Mouse (Mus musculus) liver, embryonic 14.5 days (tissue): Measurements from ENCODE around the gene Galntl5. TPM values are rescaled to one million over a fixed set of nuclear protein-coding genes. Genes with fewer than 3 reads are reported as not detected.

Source experiments
- ATAC-seq: fragments of 200-750 bp; cut with Nextera tagmentation; 2 replicates; pipeline ENCODE4 v1.8.0; 2017; ENCODE audit warnings: moderate number of reproducible peaks, mild to moderate bottlenecking, moderate library complexity; ENCODE audit not compliant: insufficient read depth
- DNase-seq, 3 experiments: peaks; one replicate each; pipeline ENCODE4 v3.0.0-alpha.2; 2012 to 2013; ENCODE audit warnings: low read depth in 3 of 3, low spot score in 3 of 3
- H3K27ac ChIP-seq: fragments of 300-500 bp; sonication (generic); 2 replicates; pipeline ENCODE4 v1.5.1; 2014; ENCODE audit warnings: moderate library complexity, mild to moderate bottlenecking, control low read depth, inconsistent platforms
- H3K27me3 ChIP-seq: fragments of 300-500 bp; sonication (generic); 2 replicates; pipeline ENCODE4 v1.6.1; 2014; ENCODE audit warnings: mild to moderate bottlenecking, low read length, moderate library complexity; ENCODE audit not compliant: control insufficient read depth, insufficient read depth
- H3K36me3 ChIP-seq: fragments of 300-500 bp; sonication (generic); replicated peaks from 2 replicates; pipeline ENCODE4 v1.6.1; 2014; ENCODE audit warnings: low read depth; ENCODE audit not compliant: control insufficient read depth, insufficient read depth
- H3K4me1 ChIP-seq, 2 experiments: fragments of 200-500 bp in 1 of 2; fragments of 300-500 bp in 1 of 2; sonication (generic) in 1 of 2; replicated peaks; 2 replicates each; pipeline ENCODE4 v1.6.1; 2012 to 2014; ENCODE audit warnings: antibody characterized with exemption in 1 of 2, inconsistent platforms in 1 of 2, low read length in 1 of 2; ENCODE audit not compliant: control insufficient read depth in 2 of 2, insufficient read depth in 2 of 2
- H3K4me2 ChIP-seq: fragments of 300-500 bp; sonication (generic); 2 replicates; pipeline ENCODE4 v1.6.1; 2014; ENCODE audit warnings: low read depth, mild to moderate bottlenecking, control low read depth, moderate library complexity
- H3K4me3 ChIP-seq, 2 experiments: fragments of 200-500 bp in 1 of 2; fragments of 300-500 bp in 1 of 2; sonication (generic) in 1 of 2; 2 replicates each; pipeline ENCODE4 v1.5.1; 2012 to 2014; ENCODE audit warnings: low read depth in 2 of 2, low read length in 2 of 2, mild to moderate bottlenecking in 2 of 2, control low read depth in 1 of 2, inconsistent platforms in 1 of 2, moderate library complexity in 1 of 2; ENCODE audit not compliant: insufficient read depth in 1 of 2
- H3K9ac ChIP-seq: fragments of 300-500 bp; sonication (generic); replicated peaks from 2 replicates; pipeline ENCODE4 v1.6.1; 2014; ENCODE audit warnings: mild to moderate bottlenecking, control low read depth, moderate library complexity
- H3K9me3 ChIP-seq: fragments of 300-500 bp; sonication (generic); 2 replicates; pipeline ENCODE4 v1.6.1; 2016; ENCODE audit warnings: low read length, mixed read lengths; ENCODE audit not compliant: control insufficient read depth
- CTCF ChIP-seq: IDR thresholded peaks from 2 replicates; pipeline ENCODE4 v1.5.1; 2016; ENCODE audit warnings: antibody characterized with exemption, low read depth, control low read depth
- EP300 ChIP-seq: IDR thresholded peaks from 2 replicates; pipeline ENCODE4 v1.6.1; 2016; ENCODE audit warnings: antibody characterized with exemption, low read depth
- WGBS: fragments of 180-500 bp; shearing (Covaris S2); extraction: QIAGEN DNeasy Blood & Tissue Kit; methylation state at CpG from one replicate; pipeline ENCODE4 v1.1.7; 2014; ENCODE audit not compliant: insufficient replicate concordance; 5-methylcytosine and 5-hydroxymethylcytosine counted together
- microRNA-seq: library from miRNA; unstranded; fragments of <30 nt; microRNA quantifications from one replicate; pipeline ENCODE4, GENCODE M21; 2016
- polyA plus RNA-seq, 2 experiments: library from polyadenylated mRNA; depleted of rRNA in 1 of 2; stranded (reverse) in 1 of 2; unstranded in 1 of 2; fragments of >200 nt; fragmentation: Nextera tagmentation in 1 of 2; extraction: Ambion mirVana in 1 of 2; gene quantifications; 2 replicates each; pipeline versions ENCODE4 v1.2.1 to v1.2.3; 2012 to 2014

The Galntl5 gene
- polyA plus RNA-seq, 2 experiments: not detected

GRCm38 (mm10) chr5:25261452-25261851, 80.2 kb downstream of the Galntl5 start:
- DNase-seq: no peak
- no peak overlapping the region for H3K9ac ChIP-seq
- no peak for ATAC-seq

GRCm38 (mm10) chr5:25262266-25262665, 81.0 kb downstream of the Galntl5 start:
- 66% methylated on average over 7 of the region's 7 CpGs for WGBS
- Histone ChIP-seq H3K9ac (no peak overlapping the region), H3K4me2 (no peak overlapping the region), H3K4me3 (no peak overlapping the region), H3K27me3 (no peaks in the 10 kb centered on the region), H3K36me3 (no peaks in the 10 kb centered on the region), H3K27ac (no peak overlapping the region), H3K4me1 (no peaks in the 10 kb centered on the region), H3K9me3 (no peaks in the 10 kb centered on the region)
- TF ChIP-seq CTCF (no peak), EP300 (no peak)
- DNase-seq: no peak
- no peak for ATAC-seq

More at GRCm38 (mm10) chr5:25261452-25261851, 80.2 kb downstream of the Galntl5 start:
- H3K27ac ChIP-seq: no peak overlapping the region
- no peaks in the 10 kb centered on the region for H3K4me1 ChIP-seq
- H3K9me3 ChIP-seq: no peaks in the 10 kb centered on the region
- H3K4me3 ChIP-seq: no peak overlapping the region
- 72% methylated on average over 6 of the region's 6 CpGs for WGBS
- TF ChIP-seq CTCF (no peak), EP300 (no peak)
- H3K36me3 ChIP-seq: no peaks in the 10 kb centered on the region
- no peaks in the 10 kb centered on the region for H3K27me3 ChIP-seq
- no peak overlapping the region for H3K4me2 ChIP-seq

- Histone ChIP-seq H3K9ac (no peak overlapping the region), H3K4me2 (no peak overlapping the region), H3K9me3 (no peaks in the 10 kb centered on the region), H3K27ac (no peak overlapping the region), H3K27me3 (no peaks in the 10 kb centered on the region), H3K4me1 (no peaks in the 10 kb centered on the region), H3K4me3 (no peak overlapping the region), H3K36me3 (no peaks in the 10 kb centered on the region)
- ATAC-seq: no peak
- DNase-seq: no peak
- WGBS: 92% methylated on average over 4 of the region's 4 CpGs
- TF ChIP-seq CTCF (no peak), EP300 (no peak)
Measured at GRCm38 (mm10) chr5:25268258-25268888, 87.1 kb downstream of the Galntl5 start.

Small RNA genes within 50 kb of the gene (microRNA-seq; reads per million reads assigned to microRNA genes)
- gene Gm26051: not detected

Other genes with a start within 250 kb of the Galntl5 start
- 3.2 and 4.0 TPM in 2 replicates for gene Prkag2, start 80.8 kb upstream of the Galntl5 start, polyA plus RNA-seq (2012; rRNA removed)
- gene Prkag2, start 80.8 kb upstream of the Galntl5 start, polyA plus RNA-seq (2014; fragmentation: Nextera tagmentation; extraction: Ambion mirVana): 2.7 and 3.1 TPM in 2 replicates
- gene Galnt11, start 40.4 kb downstream of the Galntl5 start, polyA plus RNA-seq (2012; rRNA removed): 3.7 and 4.9 TPM in 2 replicates
- gene Galnt11, start 40.4 kb downstream of the Galntl5 start, polyA plus RNA-seq (2014; fragmentation: Nextera tagmentation; extraction: Ambion mirVana): 8.2 and 8.4 TPM in 2 replicates
- not detected in 2 replicates for gene E130116L18Rik, start 41.7 kb downstream of the Galntl5 start, polyA plus RNA-seq (2012; rRNA removed)
- gene E130116L18Rik, start 41.7 kb downstream of the Galntl5 start, polyA plus RNA-seq (2014; fragmentation: Nextera tagmentation; extraction: Ambion mirVana): not detected in 2 replicates